Mouse (Mus musculus) ovary, adult 18-20 months (tissue): ENCODE data around the gene Rpgrip1.

Experiments used
- DNase-seq: peaks from one replicate; pipeline ENCODE4 v3.0.0; 2022; ENCODE audit warnings: low spot score, mixed read lengths

Rpgrip1 gene

GRCm38 (mm10) chr14:52197156-52197878 is 86.8 kb downstream of the Rpgrip1 start, which contains the start of gene Supt16:
Gene Supt16 (minus strand): TSS chr14:52197416.
- DNase-seq, result peak; percentile 63

- DNase-seq, result no peak
Measured at GRCm38 (mm10) chr14:52198141-52198540, 87.6 kb downstream of the Rpgrip1 start.

- no peak for DNase-seq
Measured at GRCm38 (mm10) chr14:52199412-52199811, 88.9 kb downstream of the Rpgrip1 start.
